Mouse (Mus musculus) CH12.LX (cell line): ENCODE measurements at regions not wholly inside any gene's neighbourhood (a gene's known extent, or its start where the extent isn't known, plus 50 kb on each side); places are given as distances from the start of the nearest gene placed in this dataset.

Experiments
- DNase-seq: peaks from one replicate; pipeline ENCODE4 v3.0.0-alpha.2; 2013; ENCODE audit errors: extremely low read depth
- H3K27ac ChIP-seq: 2 replicates; pipeline ENCODE4 v1.5.1; 2012; ENCODE audit warnings: low read depth, mild to moderate bottlenecking, control low read depth, moderate library complexity; ENCODE audit not compliant: insufficient read depth
- H3K27me3 ChIP-seq: replicated peaks from 2 replicates; pipeline ENCODE3; 2012; ENCODE audit warnings: inconsistent platforms
- H3K36me3 ChIP-seq, 2 experiments: replicated peaks in 1 of 2; 2 replicates each; pipeline versions ENCODE3 to v1.6.1; 2012; ENCODE audit warnings: inconsistent platforms in 1 of 2, low read length in 1 of 2, mild to moderate bottlenecking in 1 of 2, mixed read lengths in 1 of 2, moderate library complexity in 1 of 2; ENCODE audit not compliant: control insufficient read depth in 1 of 2, insufficient read depth in 1 of 2
- H3K4me1 ChIP-seq, 2 experiments: 2 replicates each; pipeline ENCODE4 v1.6.1; 2012; ENCODE audit warnings: inconsistent platforms in 1 of 2, moderate library complexity in 1 of 2; ENCODE audit not compliant: insufficient read depth in 2 of 2, control insufficient read depth in 1 of 2
- H3K4me2 ChIP-seq: 2 replicates; pipeline ENCODE4 v1.6.1; 2012; ENCODE audit warnings: low read depth, mild to moderate bottlenecking, control low read depth; ENCODE audit not compliant: poor library complexity, insufficient read depth, severe bottlenecking
- H3K4me3 ChIP-seq, 3 experiments: fragments of 150-350 bp in 1 of 3; sonication (generic) in 1 of 3; replicated peaks in 1 of 3; 2 replicates each; pipeline versions ENCODE3 to v1.5.1; 2011 to 2012; ENCODE audit warnings: low read depth in 2 of 3, low read length in 2 of 3, mild to moderate bottlenecking in 2 of 3, moderate library complexity in 2 of 3, control low read depth in 1 of 3, improper control_type of control experiment in 1 of 3, inconsistent platforms in 1 of 3, mixed read lengths in 1 of 3; ENCODE audit not compliant: poor library complexity in 1 of 3
- H3K79me2 ChIP-seq: replicated peaks from 2 replicates; pipeline ENCODE4 v1.6.1; 2012; ENCODE audit warnings: mild to moderate bottlenecking, moderate library complexity; ENCODE audit not compliant: control insufficient read depth, poor library complexity, insufficient read depth, severe bottlenecking; ENCODE audit errors: extremely low read depth
- H3K9ac ChIP-seq: 2 replicates; pipeline ENCODE4 v1.6.1; 2012; ENCODE audit warnings: low read depth, mild to moderate bottlenecking, control low read depth, moderate library complexity; ENCODE audit not compliant: insufficient read depth
- H3K9me3 ChIP-seq: replicated peaks from 2 replicates; pipeline ENCODE3; 2012; ENCODE audit warnings: low read length, inconsistent platforms, mixed read lengths
- BHLHE40 ChIP-seq: IDR thresholded peaks from 2 replicates; pipeline ENCODE4 v1.6.1; 2011; ENCODE audit warnings: mild to moderate bottlenecking, low read depth, low read length, improper control_type of control experiment
- EP300 ChIP-seq: IDR thresholded peaks from 2 replicates; pipeline ENCODE4 v1.6.1; 2011; ENCODE audit warnings: low read length, improper control_type of control experiment
- ETS1 ChIP-seq: conservative IDR thresholded peaks from 2 replicates; pipeline ENCODE4 v1.6.1; 2012; ENCODE audit warnings: low read depth, mild to moderate bottlenecking, inconsistent platforms, low read length, improper control_type of control experiment, moderate library complexity
- GABPA ChIP-seq: IDR thresholded peaks from 2 replicates; pipeline ENCODE4 v1.6.1; 2012; ENCODE audit warnings: low read depth, low read length, improper control_type of control experiment, inconsistent platforms; ENCODE audit not compliant: insufficient replicate concordance
- IRF4 ChIP-seq: IDR thresholded peaks from 2 replicates; pipeline ENCODE4 v1.6.1; 2014; ENCODE audit warnings: low read depth, mild to moderate bottlenecking, inconsistent platforms, low read length, improper control_type of control experiment
- JUN ChIP-seq: IDR thresholded peaks from 2 replicates; pipeline ENCODE4 v1.6.1; 2011; ENCODE audit warnings: low read depth, mild to moderate bottlenecking, low read length, improper control_type of control experiment, moderate library complexity; ENCODE audit not compliant: insufficient read depth
- JUND ChIP-seq: conservative IDR thresholded peaks from 2 replicates; pipeline ENCODE4 v1.6.1; 2011; ENCODE audit warnings: low read depth, low read length, improper control_type of control experiment
- KAT2A ChIP-seq: IDR thresholded peaks from 2 replicates; pipeline ENCODE4 v1.6.1; 2012; ENCODE audit warnings: low read length, improper control_type of control experiment, inconsistent platforms; ENCODE audit not compliant: insufficient replicate concordance
- MAX ChIP-seq: IDR thresholded peaks from 2 replicates; pipeline ENCODE4 v1.6.1; 2011; ENCODE audit warnings: low read length, improper control_type of control experiment
- MAZ ChIP-seq: IDR thresholded peaks from 2 replicates; pipeline ENCODE4 v1.6.1; 2012; ENCODE audit warnings: low read depth, mild to moderate bottlenecking, inconsistent platforms, low read length, improper control_type of control experiment, moderate library complexity
- MXI1 ChIP-seq: IDR thresholded peaks from 2 replicates; pipeline ENCODE4 v1.6.1; 2011; ENCODE audit warnings: mild to moderate bottlenecking, low read depth, low read length, improper control_type of control experiment
- NRF1 ChIP-seq: IDR thresholded peaks from 2 replicates; pipeline ENCODE4 v1.6.1; 2014; ENCODE audit warnings: low read depth, mild to moderate bottlenecking, inconsistent platforms, low read length, improper control_type of control experiment, moderate library complexity
- PAX5 ChIP-seq: IDR thresholded peaks from 2 replicates; pipeline ENCODE4 v1.6.1; 2012; ENCODE audit warnings: low read length, inconsistent platforms, mixed read lengths
- POLR2A ChIP-seq: IDR thresholded peaks from 2 replicates; pipeline ENCODE4 v1.6.1; 2011; ENCODE audit warnings: low read depth, mild to moderate bottlenecking, improper control_type of control experiment, low read length
- RCOR1 ChIP-seq: conservative IDR thresholded peaks from 2 replicates; pipeline ENCODE4 v1.6.1; 2012; ENCODE audit warnings: low read depth, mild to moderate bottlenecking, inconsistent platforms, low read length, improper control_type of control experiment
- SIN3A ChIP-seq: IDR thresholded peaks from 2 replicates; pipeline ENCODE4 v1.6.1; 2012; ENCODE audit warnings: low read length, improper control_type of control experiment, inconsistent platforms
- SMC3 ChIP-seq: IDR thresholded peaks from 2 replicates; pipeline ENCODE4 v1.6.1; 2011; ENCODE audit warnings: low read depth, low read length, improper control_type of control experiment
- USF2 ChIP-seq: conservative IDR thresholded peaks from 2 replicates; pipeline ENCODE4 v1.6.1; 2011; ENCODE audit warnings: low read depth, low read length, improper control_type of control experiment
- ZC3H11A ChIP-seq: IDR thresholded peaks from 2 replicates; pipeline ENCODE4 v1.6.1; 2012; ENCODE audit warnings: low read depth, mild to moderate bottlenecking, inconsistent platforms, low read length, improper control_type of control experiment
- ZMIZ1 ChIP-seq: IDR thresholded peaks from 2 replicates; pipeline ENCODE4 v1.6.1; 2012; ENCODE audit warnings: low read depth, mild to moderate bottlenecking, inconsistent platforms, low read length, improper control_type of control experiment
- ZNF384 ChIP-seq: IDR thresholded peaks from 2 replicates; pipeline ENCODE4 v1.6.1; 2012; ENCODE audit warnings: low read depth, low read length, improper control_type of control experiment, inconsistent platforms
- dilution Hi-C: fragments of 300-500 bp; cut with MboI; formaldehyde crosslinking; loops from 2 replicates; pipeline ENCODE4 v1.14.3; 2020; ENCODE audit warnings: low sequenced_read_pairs; ENCODE audit not compliant: extremely low pct_unique_long_range_greater_than_20kb, extremely low pct_ligation_motif_present
- in situ Hi-C: fragments of 300-500 bp; cut with MboI; formaldehyde crosslinking; loops from 3 replicates; pipeline ENCODE4 v1.14.3; 2019; ENCODE audit warnings: low sequenced_read_pairs, low pct_ligation_motif_present, low pct_unique_long_range_greater_than_20kb, mixed read lengths

DNA sequence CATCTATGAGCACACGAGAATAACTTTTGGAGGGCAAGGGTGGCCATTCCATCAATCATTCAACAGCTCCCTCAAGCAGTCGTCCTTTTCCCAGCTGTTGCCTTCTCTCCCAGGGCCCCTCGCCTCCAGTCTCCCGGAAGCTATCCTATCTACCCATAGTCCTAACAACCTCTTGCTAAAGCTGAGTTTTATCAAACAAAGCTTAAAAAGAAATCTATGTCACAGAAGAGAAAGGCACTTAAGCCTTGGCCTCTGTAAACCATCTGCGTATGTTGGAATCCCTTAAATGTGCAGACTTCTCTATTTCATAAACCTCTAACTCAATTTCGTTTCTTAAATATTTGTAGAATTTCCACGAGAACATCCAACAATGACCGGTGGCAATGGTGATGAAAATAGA lies 51.9 kb upstream of the Tspan2 start:
- H3K79me2 ChIP-seq = no peaks in the 10 kb centered on the region
- no peaks in the 10 kb centered on the region for H3K27me3 ChIP-seq
- H3K9me3 ChIP-seq = no peaks in the 10 kb centered on the region
- no peak for TF ChIP-seq SIN3A
- TF ChIP-seq GABPA = no peak
- TF ChIP-seq POLR2A = no peak
- TF ChIP-seq IRF4 = no peak
- no peak for TF ChIP-seq EP300
- TF ChIP-seq ETS1 = no peak
- TF ChIP-seq RCOR1 = no peak
- no peak for TF ChIP-seq JUND
- TF ChIP-seq NRF1 = no peak
- TF ChIP-seq SMC3 = no peak
- TF ChIP-seq, all 38 proteins: peak for 0
- DNase-seq = no peak
- in situ Hi-C loops (loop anchor here (10.0 to 25.0 kb wide), 2 partner anchors 98 to 195 kb away; no protein-coding TSS in a partner anchor), dilution Hi-C loops (no loop called here)
- H3K4me3 ChIP-seq = no peak overlapping the region
- peaks cover 2 to 7% of the 10 kb centered on the region in 2 experiments; a peak in 2 of 4 replicates for H3K4me1 ChIP-seq
- H3K36me3 ChIP-seq = no peaks in the 10 kb centered on the region
- no peak overlapping the region for H3K4me2 ChIP-seq
- no peak overlapping the region for H3K27ac ChIP-seq
- no peak overlapping the region for H3K9ac ChIP-seq

DNA sequence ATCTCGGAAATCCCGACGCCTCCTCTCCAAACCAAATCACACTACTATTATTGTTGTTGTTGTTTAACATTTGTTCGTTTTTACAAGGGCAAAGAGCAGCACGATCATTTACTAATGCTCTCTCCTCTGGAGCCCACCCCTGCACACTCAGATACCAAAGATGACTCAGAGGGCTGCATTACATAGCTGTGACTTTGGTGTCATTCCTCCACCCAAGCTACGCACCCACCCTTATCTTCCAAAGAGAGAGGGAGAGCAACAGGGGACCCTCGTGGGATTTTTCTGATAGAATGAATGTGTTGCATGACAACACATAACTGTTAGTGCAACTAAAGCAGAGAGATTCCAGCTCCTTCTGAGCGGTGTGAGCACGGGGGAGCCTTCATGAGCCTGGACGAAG lies 50.8 kb upstream of the Tspan2 start:
- no peak overlapping the region for H3K9ac ChIP-seq
- dilution Hi-C loops (no loop called here), in situ Hi-C loops (loop anchor here (10.0 to 25.0 kb wide), 2 partner anchors 99 to 196 kb away; no protein-coding TSS in a partner anchor)
- no peaks in the 10 kb centered on the region for H3K36me3 ChIP-seq
- H3K4me3 ChIP-seq = no peak overlapping the region
- no peak for DNase-seq
- H3K9me3 ChIP-seq = no peaks in the 10 kb centered on the region
- H3K79me2 ChIP-seq = no peaks in the 10 kb centered on the region
- H3K4me2 ChIP-seq = no peak overlapping the region
- H3K4me1 ChIP-seq = peaks cover 5 to 18% of the 10 kb centered on the region in 2 experiments
- H3K27ac ChIP-seq = no peak overlapping the region
- H3K27me3 ChIP-seq = no peaks in the 10 kb centered on the region
- no peak for TF ChIP-seq IRF4
- TF ChIP-seq USF2 = no peak
- TF ChIP-seq MAZ = no peak
- TF ChIP-seq ZNF384 = no peak
- TF ChIP-seq ZMIZ1 = no peak
- no peak for TF ChIP-seq ZC3H11A
- TF ChIP-seq JUN = no peak
- TF ChIP-seq PAX5 = no peak
- no peak for TF ChIP-seq BHLHE40
- no peak for TF ChIP-seq GABPA
- TF ChIP-seq MXI1 = no peak
- TF ChIP-seq MAX = no peak
- no peak for TF ChIP-seq EP300
- TF ChIP-seq KAT2A = no peak
